Comparison of ENCODE assay signal across 22 mouse cellular contexts in genomic region chr3:127634984-127635349, GRCm38 (mm10). TPM values are rescaled to one million over a fixed set of nuclear protein-coding genes. Genes with fewer than 3 reads are reported as not detected.
DNase-seq lines count a peak whose midpoint lies in the region; ATAC-seq and TF ChIP-seq lines count a peak whose summit lies in the region.
"Had no signal": no experiment of that assay in that cellular context is flagged by ENCODE, and none has a peak within 500 bp of the region (broad histone marks: within the 10 kb centered on the region; RNA-seq: fewer than 3 reads in every experiment).

No protein-coding gene starts in this region.

- no peak overlapping the region; the same call in 1 of the 2 replicates for H3K9ac ChIP-seq in neural tube, embryonic 11.5 days (ENCODE audit: low read length)
- 0 out of 2 replicates have a peak overlapping the region, but pooled peaks have one; percentile 33 for H3K9ac ChIP-seq in hindbrain, embryonic 12.5 days
- peak overlapping the region; percentile 74; the same call in 1 of the 2 replicates for H3K9ac ChIP-seq in midbrain, embryonic 13.5 days (replicated peaks)
- H3K9ac ChIP-seq in stomach, postnatal 0 days (ENCODE audit: low read length): no peak overlapping the region
- H3K9ac ChIP-seq: liver, embryonic 13.5 days had no signal

- H3K36me3 ChIP-seq in neural tube, embryonic 11.5 days (ENCODE audit: control insufficient read depth, insufficient read depth, low read length): no peaks in the 10 kb centered on the region
- no peaks in the 10 kb centered on the region for H3K36me3 ChIP-seq in hindbrain, embryonic 12.5 days
- H3K36me3 ChIP-seq in midbrain, embryonic 13.5 days: no peaks in the 10 kb centered on the region
- H3K36me3 ChIP-seq in stomach, postnatal 0 days (ENCODE audit: control insufficient read depth, insufficient read depth, low read length): no peaks in the 10 kb centered on the region
- H3K36me3 ChIP-seq: embryonic facial prominence, embryonic 13.5 days; heart, embryonic 12.5 days; limb, embryonic 10.5 days; liver, embryonic 13.5 days had no signal

- ATAC-seq in neural tube, embryonic 11.5 days (ENCODE audit: insufficient read depth, low FRiP score, low TSS enrichment): no peak
- ATAC-seq in hindbrain, embryonic 12.5 days (ENCODE audit: low FRiP score): no peak
- ATAC-seq in midbrain, embryonic 13.5 days: no peak
- no peak for ATAC-seq in monocyte, adult 5-6 weeks (replicated peaks; ENCODE audit: insufficient number of reproducible peaks, low FRiP score, low TSS enrichment, poor library complexity, severe bottlenecking)
- ATAC-seq in stomach, postnatal 0 days (ENCODE audit: low FRiP score, low TSS enrichment): no peak

- no peak for DNase-seq in neural tube, embryonic 11.5 days (ENCODE audit: low spot score)
- no peak for DNase-seq in neural tube, embryonic 10.5 days (ENCODE audit: extremely low spot score, low spot score)
- no peak for DNase-seq in Muller cell, postnatal 12 days (ENCODE audit: inconsistent ontology term)
- DNase-seq in layer of hippocampus, postnatal 10 days (ENCODE audit: low spot score in 2 of 2): no peak
- DNase-seq in stomach, postnatal 0 days (ENCODE audit: low spot score): no peak
- DNase-seq: liver, embryonic 13.5 days; right cerebral cortex, adult 18-20 months; thymus, postnatal 14 days had no signal

- H3K9me3 ChIP-seq in neural tube, embryonic 11.5 days (ENCODE audit: control insufficient read depth, low read length): no peaks in the 10 kb centered on the region
- H3K9me3 ChIP-seq in hindbrain, embryonic 12.5 days (replicated peaks): no peaks in the 10 kb centered on the region
- H3K9me3 ChIP-seq in midbrain, embryonic 13.5 days: no peaks in the 10 kb centered on the region
- no peaks in the 10 kb centered on the region for H3K9me3 ChIP-seq in stomach, postnatal 0 days (ENCODE audit: control insufficient read depth, low read length)
- H3K9me3 ChIP-seq: embryonic facial prominence, embryonic 13.5 days; heart, embryonic 12.5 days; limb, embryonic 10.5 days; liver, embryonic 13.5 days had no signal

- H3K27me3 ChIP-seq in neural tube, embryonic 11.5 days (ENCODE audit: control insufficient read depth, insufficient read depth, low read length): peaks cover 76% of the 10 kb centered on the region
- peaks cover 85% of the 10 kb centered on the region for H3K27me3 ChIP-seq in hindbrain, embryonic 12.5 days
- peaks cover 78% of the 10 kb centered on the region for H3K27me3 ChIP-seq in midbrain, embryonic 13.5 days
- peaks cover 34% of the 10 kb centered on the region for H3K27me3 ChIP-seq in stomach, postnatal 0 days (ENCODE audit: control insufficient read depth, insufficient read depth, low read length)

- H3K4me3 ChIP-seq in neural tube, embryonic 11.5 days (ENCODE audit: low read depth, low read length): peak overlapping the region; percentile 53
- peak overlapping the region; percentile 56 for H3K4me3 ChIP-seq in hindbrain, embryonic 12.5 days
- peak overlapping the region; percentile 53 for H3K4me3 ChIP-seq in midbrain, embryonic 13.5 days (replicated peaks)
- H3K4me3 ChIP-seq in stomach, postnatal 0 days (ENCODE audit: low read depth, low read length): no peak overlapping the region; the same call in 1 of the 2 replicates

- 4% methylated on average over 3 of the region's 3 CpGs for WGBS in neural tube, embryonic 11.5 days
- WGBS in hindbrain, embryonic 12.5 days: 2% methylated on average over 3 of the region's 3 CpGs
- 2% methylated on average over 3 of the region's 3 CpGs for WGBS in midbrain, embryonic 13.5 days
- WGBS in stomach, postnatal 0 days: 6% methylated on average over 3 of the region's 3 CpGs

- TF ChIP-seq EP300 in stomach, postnatal 0 days (optimal IDR thresholded peaks at IDR 0.05): no peak

- H3K27ac ChIP-seq in neural tube, embryonic 11.5 days (ENCODE audit: low read depth, low read length): peak overlapping the region; percentile 83; the same call in 1 of the 2 replicates
- H3K27ac ChIP-seq in hindbrain, embryonic 12.5 days: no peak overlapping the region
- no peak overlapping the region for H3K27ac ChIP-seq in midbrain, embryonic 13.5 days
- H3K27ac ChIP-seq in stomach, postnatal 0 days (replicated peaks): no peak overlapping the region
- H3K27ac ChIP-seq: embryonic facial prominence, embryonic 13.5 days; limb, embryonic 10.5 days; liver, embryonic 13.5 days had no signal

- TF ChIP-seq CTCF in stomach, postnatal 0 days (IDR thresholded peaks at IDR 0.05; ENCODE audit: low read depth): no peak

- H3K4me2 ChIP-seq in neural tube, embryonic 11.5 days (ENCODE audit: low read depth): peak overlapping the region; percentile 69
- H3K4me2 ChIP-seq in hindbrain, embryonic 12.5 days (replicated peaks): peak overlapping the region; percentile 67
- peak overlapping the region; percentile 66 for H3K4me2 ChIP-seq in midbrain, embryonic 13.5 days (replicated peaks)
- H3K4me2 ChIP-seq in stomach, postnatal 0 days (replicated peaks; ENCODE audit: low read depth): no peak overlapping the region

- peaks cover 25% of the 10 kb centered on the region for H3K4me1 ChIP-seq in neural tube, embryonic 11.5 days (ENCODE audit: control insufficient read depth, insufficient read depth, low read length)
- peaks cover 30% of the 10 kb centered on the region for H3K4me1 ChIP-seq in hindbrain, embryonic 12.5 days
- H3K4me1 ChIP-seq in midbrain, embryonic 13.5 days (replicated peaks): peaks cover 55% of the 10 kb centered on the region
- 0 out of 2 replicates have a peak, but pooled peaks cover 6% of the 10 kb centered on the region for H3K4me1 ChIP-seq in stomach, postnatal 0 days (replicated peaks; ENCODE audit: control insufficient read depth, insufficient read depth)

RNA-seq across cellular contexts. Expression of gene Neurog2, which starts 2.0 kb away (rescaled TPM):
- polyA plus RNA-seq in neural tube, embryonic 11.5 days (2014; fragmentation: Nextera tagmentation; extraction: Ambion mirVana): 38.8 and 41.2 TPM in 2 replicates
- 43.9 and 48.7 TPM in 2 replicates for polyA plus RNA-seq in hindbrain, embryonic 12.5 days (2016; fragmentation: Nextera tagmentation; extraction: Ambion mirVana)
- 58.3 and 67.5 TPM in 2 replicates for polyA plus RNA-seq in midbrain, embryonic 13.5 days (2015; fragmentation: Nextera tagmentation; extraction: Ambion mirVana)
- 1 to 10 TPM; 2.1 to 2.4 TPM for total RNA-seq in layer of hippocampus, postnatal 10 days (2021)
- 0.29 TPM in 1 of 3 replicates, not detected in the others for total RNA-seq in monocyte, adult 5-6 weeks (2017)
- not detected in 2 replicates for polyA plus RNA-seq in stomach, postnatal 0 days (2015; fragmentation: Nextera tagmentation; extraction: Ambion mirVana)
- total RNA-seq: adrenal gland, adult 18-20 months; gastrocnemius, postnatal 4 days; hematopoietic stem cell, adult 5-6 weeks; megakaryocyte-erythroid progenitor cell, adult 5-6 weeks had no signal
- polyA plus RNA-seq: C2C12; large intestine, adult 2 months; limb, embryonic 10.5 days; liver, embryonic 13.5 days; lung, embryonic 16.5 days; stomach, embryonic 14.5 days had no signal

Comparison
In these comparisons a context has a peak if more than half of its experiments do, and no peak if none do; other contexts are left out.
1. H3K9ac ChIP-seq: peak in hindbrain, embryonic 12.5 days (single experiment) and midbrain, embryonic 13.5 days (single experiment); none in neural tube, embryonic 11.5 days (single experiment) and stomach, postnatal 0 days (single experiment).
2. RNA of gene Neurog2, which starts 2.0 kb away (polyA plus RNA-seq): 58.3 to 67.5 TPM in midbrain, embryonic 13.5 days, 43.9 to 48.7 TPM in hindbrain, embryonic 12.5 days and 38.8 to 41.2 TPM in neural tube, embryonic 11.5 days; not detected in stomach, postnatal 0 days; every median in the first group is over 10 times any median in the second.